30 mouse cellular contexts compared by ENCODE assay signal in genomic region chr8:13406011-13406410, GRCm38 (mm10). TPM values are rescaled to one million over a fixed set of nuclear protein-coding genes. Genes with fewer than 3 reads are reported as not detected.
"Had no signal": no experiment of that assay in that cellular context is flagged by ENCODE, and none has a peak within 500 bp of the region (broad histone marks: within the 10 kb centered on the region; RNA-seq: fewer than 3 reads in every experiment).

No protein-coding gene starts in this region.

- H3K4me2 ChIP-seq: heart, embryonic 13.5 days; heart, embryonic 15.5 days; hindbrain, embryonic 13.5 days; hindbrain, embryonic 15.5 days; limb, embryonic 12.5 days had no signal

- H3K4me3 ChIP-seq: gastrocnemius, adult 2 months; heart, embryonic 10.5 days; heart, embryonic 13.5 days; heart, embryonic 15.5 days; hindbrain, embryonic 13.5 days; hindbrain, embryonic 15.5 days; layer of hippocampus, adult 2 months; left cerebral cortex, adult 2 months; limb, embryonic 10.5 days; limb, embryonic 12.5 days had no signal

- H3K36me3 ChIP-seq: heart, embryonic 13.5 days; heart, embryonic 15.5 days; hindbrain, embryonic 13.5 days; hindbrain, embryonic 15.5 days; limb, embryonic 10.5 days; limb, embryonic 12.5 days had no signal

- H3K27me3 ChIP-seq: heart, embryonic 13.5 days; hindbrain, embryonic 13.5 days; hindbrain, embryonic 15.5 days had no signal

- H3K9me3 ChIP-seq: heart, embryonic 10.5 days; heart, embryonic 13.5 days; heart, embryonic 15.5 days; hindbrain, embryonic 13.5 days; hindbrain, embryonic 15.5 days; limb, embryonic 10.5 days; limb, embryonic 12.5 days had no signal

- ATAC-seq: hindbrain, postnatal 0 days; intestine, embryonic 16.5 days had no signal

- H3K9ac ChIP-seq: heart, embryonic 13.5 days; heart, embryonic 15.5 days; hindbrain, embryonic 13.5 days; hindbrain, embryonic 15.5 days; limb, embryonic 12.5 days had no signal

- DNase-seq: gastrocnemius, adult 2 months; gastrocnemius, postnatal 10 days; gastrocnemius, postnatal 25 days; heart, adult 18-20 months; heart, postnatal 14 days; heart, postnatal 36 days; kidney, adult 11 months; kidney, adult 2 months; kidney, postnatal 10 days; kidney, postnatal 25 days; kidney, postnatal 4 days; liver had no signal

- H3K27ac ChIP-seq: gastrocnemius, adult 2 months; heart, embryonic 10.5 days; heart, embryonic 13.5 days; heart, embryonic 15.5 days; hindbrain, embryonic 13.5 days; hindbrain, embryonic 15.5 days; hindbrain, postnatal 0 days; layer of hippocampus, adult 2 months; left cerebral cortex, adult 2 months; limb, embryonic 10.5 days; limb, embryonic 12.5 days had no signal

- H3K4me1 ChIP-seq: heart, embryonic 10.5 days; heart, embryonic 13.5 days; heart, embryonic 15.5 days; hindbrain, embryonic 13.5 days; hindbrain, embryonic 15.5 days; limb, embryonic 10.5 days; limb, embryonic 12.5 days had no signal

RNA-seq across cellular contexts. Expression of gene Grk1, which starts 1.1 kb away (rescaled TPM):
- polyA plus RNA-seq: heart, embryonic 13.5 days; heart, embryonic 15.5 days; heart, postnatal 0 days; hindbrain, embryonic 11.5 days; hindbrain, embryonic 13.5 days; hindbrain, embryonic 15.5 days; hindbrain, postnatal 0 days; intestine, embryonic 14.5 days; intestine, embryonic 16.5 days; kidney, embryonic 14.5 days; kidney, embryonic 16.5 days had no signal

RNA-seq across cellular contexts. Expression of gene Atp4b, which starts 9.4 kb away (rescaled TPM):
- polyA plus RNA-seq: frontal cortex, adult 2 months; heart, embryonic 10.5 days; heart, embryonic 15.5 days; hindbrain, embryonic 11.5 days; hindbrain, embryonic 13.5 days; hindbrain, embryonic 15.5 days; hindbrain, postnatal 0 days; intestine, embryonic 14.5 days; intestine, embryonic 16.5 days; kidney, embryonic 14.5 days; kidney, embryonic 16.5 days; limb, embryonic 10.5 days; limb, embryonic 12.5 days; limb, embryonic 14.5 days had no signal

RNA-seq across cellular contexts. Expression of gene Tmem255b, which starts 29.0 kb away (rescaled TPM):
- polyA plus RNA-seq: hindbrain, embryonic 11.5 days had no signal
